Mouse (Mus musculus): ENCODE measurements at regions not wholly inside any gene's neighbourhood (a gene's known extent, or its start where the extent isn't known, plus 50 kb on each side); places are given as distances from the start of the nearest gene placed in this dataset.

GRCm38 (mm10) chr1:122396342-122396741 lies 828.6 kb upstream of the Ddx18 start:
- TF ChIP-seq CTCF (IDR thresholded peaks at IDR 0.05; ENCODE audit: borderline replicate concordance, insufficient read depth, low read depth, low read length) (no peak), POLR2A (IDR thresholded peaks at IDR 0.05; ENCODE audit: borderline replicate concordance, insufficient read depth, low read length) (no peak)

Data from cerebellum, adult 2 months (tissue).